Mouse (Mus musculus): ENCODE data around the gene Pik3ca. TPM values are rescaled to one million over a fixed set of nuclear protein-coding genes. Genes with fewer than 3 reads are reported as not detected.

Pik3ca gene
- 22.5 and 24.0 TPM in 2 replicates for polyA plus RNA-seq (2011; ENCODE audit: insufficient read depth, insufficient read length, low read depth, missing spikeins)

GRCm38 (mm10) chr3:32397461-32398174, at the start of gene Pik3ca:
Gene Pik3ca (plus strand): TSS chr3:32397671.
- Histone ChIP-seq H3K27ac (ENCODE audit: insufficient read depth, low read length) (0 out of 2 replicates have a peak within 1 kb of the TSS, but pooled peaks have one; percentile 10), H3K4me3 (ENCODE audit: low read depth, low read length) (peak within 1 kb of the TSS; percentile 81), H3K36me3 (ENCODE audit: control insufficient read depth, insufficient read depth, low read length, poor library complexity, severe bottlenecking) (no peaks in the 10 kb centered on the region)

GRCm38 (mm10) chr3:32347881-32348280, 49.6 kb upstream of the Pik3ca start:
- H3K4me3 ChIP-seq (ENCODE audit: low read depth, low read length): no peak overlapping the region
- H3K27ac ChIP-seq (ENCODE audit: insufficient read depth, low read length): no peak overlapping the region
- no peaks in the 10 kb centered on the region for H3K9me3 ChIP-seq (replicated peaks; ENCODE audit: control insufficient read depth, insufficient read depth, low read length, poor library complexity, severe bottlenecking)
- peaks cover 36% of the 10 kb centered on the region for H3K36me3 ChIP-seq (ENCODE audit: control insufficient read depth, insufficient read depth, low read length, poor library complexity, severe bottlenecking)
- no peaks in the 10 kb centered on the region for H3K27me3 ChIP-seq (ENCODE audit: control insufficient read depth, insufficient read depth, low read length, poor library complexity, severe bottlenecking)
- no peaks in the 10 kb centered on the region for H3K4me1 ChIP-seq (ENCODE audit: control insufficient read depth, insufficient read depth, low read length)
- TF ChIP-seq EP300 (IDR thresholded peaks at IDR 0.05; ENCODE audit: insufficient read depth, low read depth, low read length): no peak
- no peak for TF ChIP-seq POLR2A (IDR thresholded peaks at IDR 0.05; ENCODE audit: insufficient read depth, low read length)
- TF ChIP-seq CTCF (IDR thresholded peaks at IDR 0.05; ENCODE audit: low read depth, low read length): no peak
- H3K9ac ChIP-seq (ENCODE audit: low read depth, poor library complexity, severe bottlenecking): no peak overlapping the region

More at GRCm38 (mm10) chr3:32397461-32398174, at the start of gene Pik3ca:
- no peaks in the 10 kb centered on the region for H3K27me3 ChIP-seq (ENCODE audit: control insufficient read depth, insufficient read depth, low read length, poor library complexity, severe bottlenecking)
- H3K9me3 ChIP-seq (replicated peaks; ENCODE audit: control insufficient read depth, insufficient read depth, low read length, poor library complexity, severe bottlenecking): no peaks in the 10 kb centered on the region
- TF ChIP-seq POLR2A (IDR thresholded peaks at IDR 0.05; ENCODE audit: insufficient read depth, low read length): no peak
- no peak for TF ChIP-seq CTCF (IDR thresholded peaks at IDR 0.05; ENCODE audit: low read depth, low read length)
- no peak for TF ChIP-seq EP300 (IDR thresholded peaks at IDR 0.05; ENCODE audit: insufficient read depth, low read depth, low read length)
- H3K9ac ChIP-seq (ENCODE audit: low read depth, poor library complexity, severe bottlenecking): peak within 1 kb of the TSS; percentile 83
- H3K4me1 ChIP-seq (ENCODE audit: control insufficient read depth, insufficient read depth, low read length): no peaks in the 10 kb centered on the region

GRCm38 (mm10) chr3:32361221-32361620, 36.2 kb upstream of the Pik3ca start:
- peaks cover 1% of the 10 kb centered on the region for H3K4me1 ChIP-seq (ENCODE audit: control insufficient read depth, insufficient read depth, low read length)

GRCm38 (mm10) chr3:32364195-32364594, 33.3 kb upstream of the Pik3ca start:
- Histone ChIP-seq H3K9ac (ENCODE audit: low read depth, poor library complexity, severe bottlenecking) (peak overlapping the region; percentile 92), H3K36me3 (ENCODE audit: control insufficient read depth, insufficient read depth, low read length, poor library complexity, severe bottlenecking) (peaks cover 9% of the 10 kb centered on the region), H3K4me3 (ENCODE audit: low read depth, low read length) (peak overlapping the region; percentile 59), H3K27ac (ENCODE audit: insufficient read depth, low read length) (peak overlapping the region; percentile 74), H3K4me1 (ENCODE audit: control insufficient read depth, insufficient read depth, low read length) (peaks cover 1% of the 10 kb centered on the region), H3K9me3 (replicated peaks; ENCODE audit: control insufficient read depth, insufficient read depth, low read length, poor library complexity, severe bottlenecking) (no peaks in the 10 kb centered on the region), H3K27me3 (ENCODE audit: control insufficient read depth, insufficient read depth, low read length, poor library complexity, severe bottlenecking) (no peaks in the 10 kb centered on the region)
- no peak for TF ChIP-seq POLR2A (IDR thresholded peaks at IDR 0.05; ENCODE audit: insufficient read depth, low read length)
- 0 out of 2 replicates have a peak, but pooled peaks have one; percentile 21 for TF ChIP-seq EP300 (IDR thresholded peaks at IDR 0.05; ENCODE audit: insufficient read depth, low read depth, low read length)

More at GRCm38 (mm10) chr3:32361221-32361620, 36.2 kb upstream of the Pik3ca start:
- Histone ChIP-seq H3K36me3 (ENCODE audit: control insufficient read depth, insufficient read depth, low read length, poor library complexity, severe bottlenecking) (peaks cover 24% of the 10 kb centered on the region), H3K4me3 (ENCODE audit: low read depth, low read length) (no peak overlapping the region), H3K27me3 (ENCODE audit: control insufficient read depth, insufficient read depth, low read length, poor library complexity, severe bottlenecking) (no peaks in the 10 kb centered on the region), H3K9ac (ENCODE audit: low read depth, poor library complexity, severe bottlenecking) (no peak overlapping the region), H3K27ac (ENCODE audit: insufficient read depth, low read length) (no peak overlapping the region; the same call in 1 of the 2 replicates), H3K9me3 (replicated peaks; ENCODE audit: control insufficient read depth, insufficient read depth, low read length, poor library complexity, severe bottlenecking) (no peaks in the 10 kb centered on the region)
- TF ChIP-seq CTCF (IDR thresholded peaks at IDR 0.05; ENCODE audit: low read depth, low read length) (no peak), EP300 (IDR thresholded peaks at IDR 0.05; ENCODE audit: insufficient read depth, low read depth, low read length) (no peak), POLR2A (IDR thresholded peaks at IDR 0.05; ENCODE audit: insufficient read depth, low read length) (no peak)

- H3K27ac ChIP-seq (ENCODE audit: insufficient read depth, low read length): peak overlapping the region; percentile 97
- H3K4me1 ChIP-seq (ENCODE audit: control insufficient read depth, insufficient read depth, low read length): peaks cover 1% of the 10 kb centered on the region
- peak overlapping the region; percentile 82 for H3K4me3 ChIP-seq (ENCODE audit: low read depth, low read length)
- H3K27me3 ChIP-seq (ENCODE audit: control insufficient read depth, insufficient read depth, low read length, poor library complexity, severe bottlenecking): no peaks in the 10 kb centered on the region
- peaks cover 6% of the 10 kb centered on the region for H3K36me3 ChIP-seq (ENCODE audit: control insufficient read depth, insufficient read depth, low read length, poor library complexity, severe bottlenecking)
- peak overlapping the region; percentile 92 for H3K9ac ChIP-seq (ENCODE audit: low read depth, poor library complexity, severe bottlenecking)
- no peaks in the 10 kb centered on the region for H3K9me3 ChIP-seq (replicated peaks; ENCODE audit: control insufficient read depth, insufficient read depth, low read length, poor library complexity, severe bottlenecking)
- TF ChIP-seq CTCF (IDR thresholded peaks at IDR 0.05; ENCODE audit: low read depth, low read length): no peak
- no peak for TF ChIP-seq EP300 (IDR thresholded peaks at IDR 0.05; ENCODE audit: insufficient read depth, low read depth, low read length)
- TF ChIP-seq POLR2A (IDR thresholded peaks at IDR 0.05; ENCODE audit: insufficient read depth, low read length): no peak
Observed at GRCm38 (mm10) chr3:32364841-32365545, 32.5 kb upstream of the Pik3ca start.
